In genomic region chr1:182149966-182150365, GRCm38 (mm10) we compare ENCODE assay signal across 10 mouse cellular contexts. TPM values are rescaled to one million over a fixed set of nuclear protein-coding genes. Genes with fewer than 3 reads are reported as not detected.
A peak's percentile ranks its signal among the peaks of the same experiment; 100 is the strongest.
DNase-seq lines count a peak whose midpoint lies in the region; ATAC-seq and TF ChIP-seq lines count a peak whose summit lies in the region.
"Had no signal": no experiment of that assay in that cellular context is flagged by ENCODE, and none has a peak within 500 bp of the region (broad histone marks: within the 10 kb centered on the region; RNA-seq: fewer than 3 reads in every experiment).

No protein-coding gene starts in this region.

- H3K27me3 ChIP-seq in liver, embryonic 11.5 days (replicated peaks; ENCODE audit: control insufficient read depth, insufficient read depth, low read length), result no peaks in the 10 kb centered on the region
- H3K27me3 ChIP-seq in G1E (ENCODE audit: insufficient read depth, low read length), result peaks cover 3% of the 10 kb centered on the region; the same call in 1 of the 2 replicates
- no peaks in the 10 kb centered on the region for H3K27me3 ChIP-seq in splenic B cell, adult 2 months (ENCODE audit: control insufficient read depth, insufficient read depth, low read length, poor library complexity, severe bottlenecking)
- H3K27me3 ChIP-seq: midbrain, embryonic 12.5 days had no signal

- H3K36me3 ChIP-seq in liver, embryonic 11.5 days (ENCODE audit: control insufficient read depth, insufficient read depth, low read length), result no peaks in the 10 kb centered on the region
- no peaks in the 10 kb centered on the region for H3K36me3 ChIP-seq in G1E (replicated peaks)
- H3K36me3 ChIP-seq in splenic B cell, adult 2 months (ENCODE audit: control insufficient read depth, insufficient read depth, low read length, poor library complexity, severe bottlenecking), result no peaks in the 10 kb centered on the region
- H3K36me3 ChIP-seq: midbrain, embryonic 12.5 days had no signal

- no peak overlapping the region for H3K9ac ChIP-seq in liver, embryonic 11.5 days (ENCODE audit: low read depth, low read length)
- H3K9ac ChIP-seq: midbrain, embryonic 12.5 days had no signal

- no peak for ATAC-seq in liver, embryonic 11.5 days (replicated peaks; ENCODE audit: low FRiP score)
- no peak for ATAC-seq in G1E (ENCODE audit: extremely low read depth, insufficient number of reproducible peaks, low FRiP score, poor library complexity, severe bottlenecking)

- DNase-seq in liver (peak; percentile 60), G1E (ENCODE audit: low spot score) (no peak)
- no peak for DNase-seq in liver, embryonic 11.5 days (ENCODE audit: low spot score)
- peak; percentile 33 for DNase-seq in c-Kit-positive CD71-positive TER-119-positive erythroid progenitor cells, embryonic 14.5 days (ENCODE audit: low spot score)
- peak; percentile 79 for DNase-seq in splenic B cell, adult 2 months (ENCODE audit: low read depth, low spot score)
- no peak for DNase-seq in layer of hippocampus, adult 9-10 months (ENCODE audit: low spot score)
- DNase-seq in gastrocnemius, postnatal 4 days (ENCODE audit: low spot score in 2 of 2), result no peak

- H3K4me3 ChIP-seq in liver, embryonic 11.5 days (ENCODE audit: low read depth, low read length), result no peak overlapping the region
- H3K4me3 ChIP-seq in G1E (ENCODE audit: low read depth, low read length), result no peak overlapping the region
- H3K4me3 ChIP-seq: midbrain, embryonic 12.5 days had no signal

- no peak overlapping the region for H3K27ac ChIP-seq in liver, embryonic 11.5 days (ENCODE audit: low read depth, low read length)
- H3K27ac ChIP-seq: midbrain, embryonic 12.5 days had no signal

- no peak overlapping the region for H3K4me2 ChIP-seq in liver, embryonic 11.5 days
- H3K4me2 ChIP-seq: midbrain, embryonic 12.5 days had no signal

- no peaks in the 10 kb centered on the region for H3K9me3 ChIP-seq in liver, embryonic 11.5 days (ENCODE audit: control insufficient read depth, low read length)
- no peaks in the 10 kb centered on the region for H3K9me3 ChIP-seq in G1E (replicated peaks)
- H3K9me3 ChIP-seq: midbrain, embryonic 12.5 days had no signal

- 80% methylated on average over 2 of the region's 2 CpGs for WGBS in liver, embryonic 11.5 days

- H3K4me1 ChIP-seq in liver, embryonic 11.5 days (replicated peaks; ENCODE audit: control insufficient read depth, insufficient read depth, low read length), result no peaks in the 10 kb centered on the region
- peaks cover 5% of the 10 kb centered on the region; the same call in 1 of the 2 replicates for H3K4me1 ChIP-seq in G1E (ENCODE audit: insufficient read depth, low read depth, low read length)
- H3K4me1 ChIP-seq: midbrain, embryonic 12.5 days had no signal

- TF ChIP-seq CTCF in G1E (IDR thresholded peaks at IDR 0.05; ENCODE audit: low read depth, low read length), result peak; percentile 56

RNA-seq across cellular contexts. Expression of gene Vmn1r1, which starts 14.3 kb away (rescaled TPM):
- not detected in 2 replicates for polyA plus RNA-seq in liver, embryonic 11.5 days (2014; fragmentation: Nextera tagmentation; extraction: Ambion mirVana)
- total RNA-seq in G1E (2014; fragmentation: Nextera tagmentation), result not detected in 2 replicates
- total RNA-seq in G1E (2017), result 0.06 and 0.22 TPM in 2 replicates
- not detected in 2 replicates for polyA plus RNA-seq in G1E (2012)
- not detected for total RNA-seq in gastrocnemius, postnatal 4 days (2021)
- total RNA-seq: layer of hippocampus, adult 8-10 months had no signal
- polyA plus RNA-seq: gonadal fat pad, adult 2 months; midbrain, embryonic 12.5 days had no signal

RNA-seq across cellular contexts. Expression of gene Srp9, which starts 25.4 kb away (rescaled TPM):
- 147 and 160 TPM in 2 replicates for polyA plus RNA-seq in liver, embryonic 11.5 days (2014; fragmentation: Nextera tagmentation; extraction: Ambion mirVana)
- total RNA-seq in G1E (2014; fragmentation: Nextera tagmentation) (54.2 and 59.0 TPM in 2 replicates), G1E (2017) (133 and 134 TPM in 2 replicates)
- polyA plus RNA-seq in G1E (2012), result 35.5 and 37.8 TPM in 2 replicates
- total RNA-seq in gastrocnemius, postnatal 4 days (2021), result 10 to 100 TPM; 50.6 to 53.4 TPM

Comparison
In these comparisons a context has a peak if more than half of its experiments do, and no peak if none do; other contexts are left out.
1. DNase-seq: peak in liver (single experiment), c-Kit-positive CD71-positive TER-119-positive erythroid progenitor cells, embryonic 14.5 days (single experiment) and splenic B cell, adult 2 months (single experiment); none in liver, embryonic 11.5 days (single experiment), G1E (single experiment), layer of hippocampus, adult 9-10 months (single experiment) and gastrocnemius, postnatal 4 days (0 of 2).